ENCODE assay signal across 8 mouse cellular contexts in genomic region chr7:79728219-79728618, GRCm38 (mm10). TPM values are rescaled to one million over a fixed set of nuclear protein-coding genes. Genes with fewer than 3 reads are reported as not detected.
DNase-seq lines count a peak whose midpoint lies in the region; ATAC-seq and TF ChIP-seq lines count a peak whose summit lies in the region.

No protein-coding gene starts in this region.

- no peak overlapping the region for H3K4me2 ChIP-seq in heart, embryonic 11.5 days
- no peak overlapping the region for H3K4me2 ChIP-seq in embryonic facial prominence, embryonic 13.5 days

- intact Hi-C loops in heart, adult 2 months (cut with DNase I), result loop anchor here (1.0 to 5.0 kb wide), 3 partner anchors 66 to 232 kb away; partner anchors contain the start of gene Ticrr
- intact Hi-C loops in heart, postnatal 14 days (cut with DNase I), result loop anchor here (5.0 kb wide), 2 partner anchors 61 to 231 kb away; no protein-coding TSS in a partner anchor

- peak; percentile 41; the same call in 1 of the 2 replicates for TF ChIP-seq EP300 in heart, adult 2 months (IDR thresholded peaks at IDR 0.05; ENCODE audit: insufficient read depth, low read depth, low read length)

- H3K79me2 ChIP-seq in heart, adult 2 months (replicated peaks; ENCODE audit: control insufficient read depth, insufficient read depth, low read length), result no peaks in the 10 kb centered on the region

- H3K4me3 ChIP-seq in heart, adult 2 months, result no peak overlapping the region
- no peak overlapping the region for H3K4me3 ChIP-seq in heart, embryonic 11.5 days (ENCODE audit: low read depth, low read length)
- H3K4me3 ChIP-seq in embryonic facial prominence, embryonic 13.5 days, result no peak overlapping the region

- TF ChIP-seq CTCF in heart, adult 2 months (IDR thresholded peaks at IDR 0.05), result peak; percentile 90

- ATAC-seq in heart, embryonic 11.5 days (replicated peaks; ENCODE audit: insufficient number of reproducible peaks, low FRiP score, low TSS enrichment), result no peak
- 0 out of 2 replicates have a peak, but pooled peaks have one; percentile 4 for ATAC-seq in embryonic facial prominence, embryonic 13.5 days (ENCODE audit: insufficient number of reproducible peaks, insufficient read depth, low FRiP score, low TSS enrichment, low read depth)

- H3K9ac ChIP-seq in heart, adult 2 months (ENCODE audit: low read depth, low read length), result no peak overlapping the region
- no peak overlapping the region for H3K9ac ChIP-seq in heart, embryonic 11.5 days (ENCODE audit: low read depth, low read length)
- no peak overlapping the region for H3K9ac ChIP-seq in embryonic facial prominence, embryonic 13.5 days

- 32% methylated on average over 6 of the region's 6 CpGs for WGBS in heart, adult 2 months
- 21% methylated on average over 6 of the region's 6 CpGs for WGBS in heart, embryonic 11.5 days (ENCODE audit: insufficient replicate concordance)
- 33% methylated on average over 6 of the region's 6 CpGs for WGBS in embryonic facial prominence, embryonic 13.5 days
- 35% methylated on average over 6 of the region's 6 CpGs for WGBS in large intestine, adult 2 months

- H3K9me3 ChIP-seq in heart, embryonic 11.5 days (replicated peaks; ENCODE audit: control insufficient read depth, low read length), result no peaks in the 10 kb centered on the region
- no peaks in the 10 kb centered on the region for H3K9me3 ChIP-seq in embryonic facial prominence, embryonic 13.5 days

- peak; percentile 58 to 70 for DNase-seq in heart, adult 2 months
- DNase-seq in ZHBTc4 (ENCODE audit: low read depth, low spot score), result peak; percentile 91
- peak; percentile 71 to 79 for DNase-seq in heart, postnatal 14 days
- peak; percentile 21 for DNase-seq in large intestine, adult 2 months (ENCODE audit: low read depth, low spot score)
- DNase-seq in lung, postnatal 14 days, result peak; percentile 71
- peak; percentile 41 to 70 for DNase-seq in spleen, postnatal 10 days (ENCODE audit: low spot score in 2 of 2)

- TF ChIP-seq POLR2A in heart, adult 2 months (IDR thresholded peaks at IDR 0.05; ENCODE audit: insufficient read depth, low read depth, low read length), result no peak

- H3K27ac ChIP-seq in heart, adult 2 months, result no peak overlapping the region
- no peak overlapping the region for H3K27ac ChIP-seq in heart, embryonic 11.5 days (ENCODE audit: low read depth, low read length)
- no peak overlapping the region for H3K27ac ChIP-seq in embryonic facial prominence, embryonic 13.5 days

- H3K4me1 ChIP-seq in heart, adult 2 months (ENCODE audit: control insufficient read depth, insufficient read depth, low read length), result no peaks in the 10 kb centered on the region
- H3K4me1 ChIP-seq in heart, embryonic 11.5 days (ENCODE audit: control insufficient read depth, insufficient read depth, low read length), result no peaks in the 10 kb centered on the region
- H3K4me1 ChIP-seq in embryonic facial prominence, embryonic 13.5 days, result no peaks in the 10 kb centered on the region

- H3K36me3 ChIP-seq in heart, adult 2 months (ENCODE audit: control insufficient read depth, insufficient read depth, low read length), result no peaks in the 10 kb centered on the region
- H3K36me3 ChIP-seq in heart, embryonic 11.5 days (ENCODE audit: control insufficient read depth, insufficient read depth, low read length), result no peaks in the 10 kb centered on the region
- no peaks in the 10 kb centered on the region for H3K36me3 ChIP-seq in embryonic facial prominence, embryonic 13.5 days

- no peaks in the 10 kb centered on the region; the same call in 1 of the 2 replicates for H3K27me3 ChIP-seq in heart, adult 2 months (ENCODE audit: control insufficient read depth, insufficient read depth, low read length)
- H3K27me3 ChIP-seq in heart, embryonic 11.5 days (ENCODE audit: control insufficient read depth, insufficient read depth, low read length), result peaks cover 11% of the 10 kb centered on the region
- H3K27me3 ChIP-seq in embryonic facial prominence, embryonic 13.5 days, result peaks cover 17% of the 10 kb centered on the region

RNA-seq across cellular contexts. Expression of gene Plin1, which starts 4.5 kb away (rescaled TPM):
- total RNA-seq in heart, adult 2 months (2021), result 10 to 100 TPM in 1 of 2 experiments, 1 to 10 TPM in 1; 6.8 to 10.4 TPM
- polyA plus RNA-seq in heart, adult 2 months (2012; rRNA removed), result 30.5 and 55.2 TPM in 2 replicates
- polyA plus RNA-seq in heart, embryonic 11.5 days (2014; fragmentation: Nextera tagmentation; extraction: Ambion mirVana), result not detected in 2 replicates
- not detected in 2 replicates for polyA plus RNA-seq in embryonic facial prominence, embryonic 13.5 days (2015; fragmentation: Nextera tagmentation; extraction: Ambion mirVana)
- 10 to 100 TPM in 1 of 2 experiments, 1 to 10 TPM in 1; 5.0 to 24.7 TPM for total RNA-seq in heart, postnatal 14 days (2021)
- polyA plus RNA-seq in large intestine, adult 2 months (2012; rRNA removed), result 14.5 and 16.5 TPM in 2 replicates

RNA-seq across cellular contexts. Expression of gene Kif7, which starts 12.7 kb away (rescaled TPM):
- 1 to 10 TPM; 1.2 to 1.3 TPM for total RNA-seq in heart, adult 2 months (2021)
- polyA plus RNA-seq in heart, adult 2 months (2012; rRNA removed), result 0.80 and 0.94 TPM in 2 replicates
- 1.9 and 2.3 TPM in 2 replicates for polyA plus RNA-seq in heart, embryonic 11.5 days (2014; fragmentation: Nextera tagmentation; extraction: Ambion mirVana)
- 7.1 and 7.8 TPM in 2 replicates for polyA plus RNA-seq in embryonic facial prominence, embryonic 13.5 days (2015; fragmentation: Nextera tagmentation; extraction: Ambion mirVana)
- total RNA-seq in heart, postnatal 14 days (2021), result 1 to 10 TPM; 2.2 to 2.5 TPM
- 0.40 and 0.63 TPM in 2 replicates for polyA plus RNA-seq in large intestine, adult 2 months (2012; rRNA removed)

RNA-seq across cellular contexts. Expression of gene Pex11a, which starts 14.7 kb away (rescaled TPM):
- total RNA-seq in heart, adult 2 months (2021), result 10 to 100 TPM; 18.1 to 19.0 TPM
- polyA plus RNA-seq in heart, adult 2 months (2012; rRNA removed), result 16.4 and 21.9 TPM in 2 replicates
- polyA plus RNA-seq in heart, embryonic 11.5 days (2014; fragmentation: Nextera tagmentation; extraction: Ambion mirVana), result 7.0 and 7.6 TPM in 2 replicates
- polyA plus RNA-seq in embryonic facial prominence, embryonic 13.5 days (2015; fragmentation: Nextera tagmentation; extraction: Ambion mirVana), result 11.9 and 12.4 TPM in 2 replicates
- total RNA-seq in heart, postnatal 14 days (2021), result 10 to 100 TPM; 13.8 to 14.8 TPM
- 18.9 and 27.5 TPM in 2 replicates for polyA plus RNA-seq in large intestine, adult 2 months (2012; rRNA removed)

RNA-seq across cellular contexts. Expression of gene Wdr93, which starts 14.7 kb away (rescaled TPM):
- under 1 TPM in 1 of 2 experiments, not detected in 1; 0.10 TPM for total RNA-seq in heart, adult 2 months (2021)
- 0.20 and 0.31 TPM in 2 replicates for polyA plus RNA-seq in heart, adult 2 months (2012; rRNA removed)
- 6.2 and 6.6 TPM in 2 replicates for polyA plus RNA-seq in heart, embryonic 11.5 days (2014; fragmentation: Nextera tagmentation; extraction: Ambion mirVana)
- polyA plus RNA-seq in embryonic facial prominence, embryonic 13.5 days (2015; fragmentation: Nextera tagmentation; extraction: Ambion mirVana), result 0.20 and 0.29 TPM in 2 replicates
- under 1 TPM; 0.12 to 0.24 TPM for total RNA-seq in heart, postnatal 14 days (2021)
- polyA plus RNA-seq in large intestine, adult 2 months (2012; rRNA removed), result 0.05 and 0.10 TPM in 2 replicates

Comparison
In these comparisons a context has a peak if more than half of its experiments do, and no peak if none do; other contexts are left out.
1. RNA of gene Plin1, which starts 4.5 kb away (polyA plus RNA-seq): 30.5 to 55.2 TPM in heart, adult 2 months and 14.5 to 16.5 TPM in large intestine, adult 2 months; not detected in heart, embryonic 11.5 days and not detected in embryonic facial prominence, embryonic 13.5 days; every median in the first group is over 10 times any median in the second.
2. DNase-seq: peak in every context shown above with its lines; median percentile 91 in ZHBTc4; 75 in heart, postnatal 14 days; 71 in lung, postnatal 14 days; 64 in heart, adult 2 months; 56 in spleen, postnatal 10 days; 21 in large intestine, adult 2 months.